13 mouse cellular contexts compared by ENCODE assay signal in the genomic region with DNA sequence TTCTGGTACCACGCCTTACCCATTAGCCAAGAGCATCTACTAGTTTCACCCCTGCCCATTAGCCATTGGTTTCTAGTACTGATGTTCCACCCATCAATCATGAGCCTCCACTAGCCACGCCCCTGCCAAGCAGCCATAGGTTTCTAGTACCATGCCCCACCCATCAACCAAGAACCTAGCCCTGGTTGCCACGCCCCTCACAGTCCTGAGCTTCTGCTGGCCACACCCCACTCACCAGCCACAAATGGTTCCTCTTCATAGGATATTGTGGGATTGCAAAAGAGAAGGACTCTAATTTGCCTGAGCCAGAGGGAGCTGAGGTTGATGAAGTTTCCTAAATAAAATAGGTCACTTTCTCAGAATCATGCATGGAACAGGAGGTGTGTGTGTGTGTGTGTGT. TPM values are rescaled to one million over a fixed set of nuclear protein-coding genes. Genes with fewer than 3 reads are reported as not detected.
DNase-seq lines count a peak whose midpoint lies in the region; ATAC-seq lines count a peak whose summit lies in the region.
"Had no signal": no experiment of that assay in that cellular context is flagged by ENCODE, and none has a peak within 500 bp of the region (broad histone marks: within the 10 kb centered on the region; RNA-seq: fewer than 3 reads in every experiment).

No protein-coding gene starts in this region.

- H3K4me2 ChIP-seq in intestine, embryonic 16.5 days (ENCODE audit: low read depth, low read length) = no peak overlapping the region
- H3K4me2 ChIP-seq: heart, embryonic 12.5 days had no signal

- no peak overlapping the region for H3K27ac ChIP-seq in intestine, embryonic 16.5 days (ENCODE audit: low read length)

- peak; percentile 40; the same call in 1 of the 2 replicates for ATAC-seq in intestine, embryonic 16.5 days
- ATAC-seq: hindbrain, embryonic 16.5 days had no signal

- H3K9ac ChIP-seq in intestine, embryonic 16.5 days (ENCODE audit: low read depth, low read length) = no peak overlapping the region
- H3K9ac ChIP-seq: heart, embryonic 12.5 days had no signal

- H3K4me1 ChIP-seq in intestine, embryonic 16.5 days (ENCODE audit: control insufficient read depth, insufficient read depth, low read length) = no peaks in the 10 kb centered on the region

- 59% methylated on average over 3 of the region's 3 CpGs for WGBS in intestine, embryonic 16.5 days

- peaks cover 19% of the 10 kb centered on the region for H3K27me3 ChIP-seq in intestine, embryonic 16.5 days (replicated peaks; ENCODE audit: control insufficient read depth, insufficient read depth, low read length)

- no peaks in the 10 kb centered on the region for H3K36me3 ChIP-seq in intestine, embryonic 16.5 days (ENCODE audit: control insufficient read depth, insufficient read depth, low read length)
- H3K36me3 ChIP-seq: heart, embryonic 12.5 days had no signal

- peak; percentile 41 for DNase-seq in cerebellum, adult 18-20 months
- DNase-seq in cerebellum, postnatal 4 days (ENCODE audit: low spot score in 2 of 2) = no peak
- peak; percentile 68 to 75 for DNase-seq in right cerebral cortex, postnatal 10 days (ENCODE audit: low spot score in 2 of 2)
- DNase-seq in right cerebral cortex, postnatal 4 days = no peak
- no peak for DNase-seq in gastrocnemius, postnatal 4 days (ENCODE audit: low spot score in 2 of 2)
- DNase-seq in spleen, adult 18-20 months = no peak
- no peak for DNase-seq in natural killer cell, adult 2 months (ENCODE audit: low spot score in 2 of 2)
- DNase-seq: kidney, postnatal 14 days; right cerebral cortex, adult 18-20 months had no signal

- H3K4me3 ChIP-seq in intestine, embryonic 16.5 days (ENCODE audit: low read length) = no peak overlapping the region
- H3K4me3 ChIP-seq: heart, embryonic 12.5 days; myocyte had no signal

- H3K9me3 ChIP-seq in intestine, embryonic 16.5 days (ENCODE audit: control insufficient read depth, low read length) = no peaks in the 10 kb centered on the region

RNA-seq across cellular contexts. Expression of gene Meis3, which starts 14.2 kb away (rescaled TPM):
- 30.0 TPM in 2 replicates for polyA plus RNA-seq in intestine, embryonic 16.5 days (2015; fragmentation: Nextera tagmentation; extraction: Ambion mirVana)
- total RNA-seq in gastrocnemius, postnatal 4 days (2021) = 10 to 100 TPM in 1 of 2 experiments, 1 to 10 TPM in 1; 9.5 to 11.7 TPM

RNA-seq across cellular contexts. Expression of gene Slc8a2, which starts 31.1 kb away (rescaled TPM):
- 0.15 and 0.21 TPM in 2 replicates for polyA plus RNA-seq in intestine, embryonic 16.5 days (2015; fragmentation: Nextera tagmentation; extraction: Ambion mirVana)
- 1 to 10 TPM in 1 of 2 experiments, under 1 TPM in 1; 0.54 to 1.1 TPM for total RNA-seq in gastrocnemius, postnatal 4 days (2021)

RNA-seq across cellular contexts. Expression of gene Kptn, which starts 41.0 kb away (rescaled TPM):
- polyA plus RNA-seq in intestine, embryonic 16.5 days (2015; fragmentation: Nextera tagmentation; extraction: Ambion mirVana) = 24.3 and 27.1 TPM in 2 replicates
- 10 to 100 TPM; 11.7 to 13.9 TPM for total RNA-seq in gastrocnemius, postnatal 4 days (2021)

Comparison
In these comparisons a context has a peak if more than half of its experiments do, and no peak if none do; other contexts are left out.
1. DNase-seq: peak in cerebellum, adult 18-20 months (2 of 2) and right cerebral cortex, postnatal 10 days (2 of 2); none in cerebellum, postnatal 4 days (0 of 2), right cerebral cortex, postnatal 4 days (single experiment), gastrocnemius, postnatal 4 days (0 of 2), spleen, adult 18-20 months (0 of 2) and natural killer cell, adult 2 months (0 of 2).